Mouse (Mus musculus) B cell, adult 2 months (primary cell): ENCODE results near the gene Pcx.
A peak's percentile ranks its signal among the peaks of the same experiment; 100 is the strongest.

ENCODE experiments used
- DNase-seq, 2 experiments: peaks; one replicate each; pipeline ENCODE4 v3.0.0; 2022

Pcx gene

GRCm38 (mm10) chr19:4497263-4497973 is 12.9 kb upstream of the Pcx start:
- peak; percentile 74 to 79 for DNase-seq

GRCm38 (mm10) chr19:4498062-4498933 is 12.0 kb upstream of the Pcx start, which contains the start of gene 2010003K11Rik:
2010003K11Rik (minus strand) TSS chr19:4498583.
- no peak for DNase-seq

- DNase-seq: no peak
Measured at GRCm38 (mm10) chr19:4502701-4503100, 7.6 kb upstream of the Pcx start.

GRCm38 (mm10) chr19:4504830-4505229 is 5.4 kb upstream of the Pcx start:
- no peak for DNase-seq

GRCm38 (mm10) chr19:4507746-4508145 is 2.5 kb upstream of the Pcx start:
- no peak for DNase-seq

- DNase-seq: no peak
Measured at GRCm38 (mm10) chr19:4511116-4511841, 1.0 kb downstream of the Pcx start.

- no peak for DNase-seq
Measured at GRCm38 (mm10) chr19:4513236-4513858, 3.1 kb downstream of the Pcx start.

- no peak for DNase-seq
Measured at GRCm38 (mm10) chr19:4515746-4516145, 5.5 kb downstream of the Pcx start.

GRCm38 (mm10) chr19:4516288-4516687 is 6.0 kb downstream of the Pcx start:
- no peak for DNase-seq

GRCm38 (mm10) chr19:4517483-4517882 is 7.2 kb downstream of the Pcx start:
- DNase-seq: no peak

GRCm38 (mm10) chr19:4521426-4522050 is 11.3 kb downstream of the Pcx start:
- DNase-seq: no peak

- DNase-seq: no peak
Measured at GRCm38 (mm10) chr19:4534646-4535045, 24.4 kb downstream of the Pcx start.

- DNase-seq: no peak
Measured at GRCm38 (mm10) chr19:4535922-4536321, 25.6 kb downstream of the Pcx start.

- no peak for DNase-seq
Measured at GRCm38 (mm10) chr19:4536606-4537005, 26.3 kb downstream of the Pcx start.

- no peak for DNase-seq
Measured at GRCm38 (mm10) chr19:4540263-4540662, 30.0 kb downstream of the Pcx start.

GRCm38 (mm10) chr19:4540992-4541391 is 30.7 kb downstream of the Pcx start:
- DNase-seq: no peak

GRCm38 (mm10) chr19:4542081-4542480 is 31.8 kb downstream of the Pcx start:
- DNase-seq: no peak

GRCm38 (mm10) chr19:4545091-4545490 is 34.8 kb downstream of the Pcx start:
- DNase-seq: no peak

GRCm38 (mm10) chr19:4545841-4546240 is 35.6 kb downstream of the Pcx start:
- no peak for DNase-seq

- no peak for DNase-seq
Measured at GRCm38 (mm10) chr19:4547801-4548200, 37.5 kb downstream of the Pcx start.

GRCm38 (mm10) chr19:4548305-4548883 is 38.1 kb downstream of the Pcx start:
- no peak for DNase-seq

- no peak for DNase-seq
Measured at GRCm38 (mm10) chr19:4554248-4554647, 44.0 kb downstream of the Pcx start.
